Mouse (Mus musculus) stomach, embryonic 15.5 days (tissue): ENCODE results near the gene B4galnt4. TPM values are rescaled to one million over a fixed set of nuclear protein-coding genes. Genes with fewer than 3 reads are reported as not detected.
A peak's percentile ranks its signal among the peaks of the same experiment; 100 is the strongest.

Source experiments
- ATAC-seq: fragments of 200-750 bp; cut with Nextera tagmentation; 2 replicates; pipeline ENCODE4 v1.8.0; 2017; ENCODE audit warnings: low read depth, moderate number of reproducible peaks, moderate TSS enrichment; ENCODE audit not compliant: insufficient read depth, low FRiP score
- H3K27ac ChIP-seq: fragments of 300-500 bp; sonication (generic); 2 replicates; pipeline ENCODE4 v1.5.1; 2015; ENCODE audit warnings: mild to moderate bottlenecking, inconsistent platforms
- H3K27me3 ChIP-seq: fragments of 300-500 bp; sonication (generic); replicated peaks from 2 replicates; pipeline ENCODE4 v1.6.1; 2015; ENCODE audit warnings: inconsistent platforms
- H3K36me3 ChIP-seq: fragments of 300-500 bp; sonication (generic); 2 replicates; pipeline ENCODE4 v1.6.1; 2015; ENCODE audit warnings: inconsistent platforms
- H3K4me1 ChIP-seq: fragments of 300-500 bp; sonication (generic); 2 replicates; pipeline ENCODE4 v1.6.1; 2015; ENCODE audit warnings: inconsistent platforms
- H3K4me2 ChIP-seq: fragments of 300-500 bp; sonication (generic); 2 replicates; pipeline ENCODE4 v1.6.1; 2015; ENCODE audit warnings: mild to moderate bottlenecking, inconsistent platforms
- H3K4me3 ChIP-seq: fragments of 300-500 bp; sonication (generic); replicated peaks from 2 replicates; pipeline ENCODE4 v1.5.1; 2015; ENCODE audit warnings: inconsistent platforms
- H3K9ac ChIP-seq: fragments of 300-500 bp; sonication (generic); 2 replicates; pipeline ENCODE4 v1.6.1; 2015; ENCODE audit warnings: inconsistent platforms
- H3K9me3 ChIP-seq: fragments of 300-500 bp; sonication (generic); 2 replicates; pipeline ENCODE4 v1.6.1; 2016; ENCODE audit warnings: inconsistent platforms
- WGBS: fragments of 180-500 bp; shearing (Covaris S2); methylation state at CpG from one replicate; pipeline ENCODE4 v1.1.7; 2015; 5-methylcytosine and 5-hydroxymethylcytosine counted together
- polyA plus RNA-seq: library from polyadenylated mRNA; unstranded; fragments of >200 nt; fragmentation: Nextera tagmentation; extraction: Ambion mirVana; gene quantifications from 2 replicates; pipeline ENCODE4 v1.2.1, GENCODE M21; 2015

Gene B4galnt4
- polyA plus RNA-seq, 1 experiment from 2014 or later: 7.0 TPM

GRCm38 (mm10) chr7:141115874-141116273, 55.0 kb downstream of the B4galnt4 start:
- H3K27ac ChIP-seq: no peak overlapping the region
- no peaks in the 10 kb centered on the region for H3K9me3 ChIP-seq
- no peaks in the 10 kb centered on the region for H3K36me3 ChIP-seq
- no peak overlapping the region for H3K9ac ChIP-seq
- WGBS: 88% methylated on average over 9 of the region's 9 CpGs
- H3K4me1 ChIP-seq: no peaks in the 10 kb centered on the region; the same call in none of the 2 replicates
- no peak overlapping the region for H3K4me2 ChIP-seq
- H3K27me3 ChIP-seq: no peaks in the 10 kb centered on the region
- H3K4me3 ChIP-seq: no peak overlapping the region
- ATAC-seq: no peak

GRCm38 (mm10) chr7:141117636-141118035, 56.7 kb downstream of the B4galnt4 start, which contains the start of gene Ano9:
TSS of gene Ano9 (minus strand) at chr7:141117806.
- peak; percentile 65; the same call in 1 of the 2 replicates for ATAC-seq
- Histone ChIP-seq H3K27ac (peak within 1 kb of the TSS; percentile 40; the same call in 1 of the 2 replicates), H3K4me2 (peak within 1 kb of the TSS; percentile 50), H3K4me1 (peaks cover 4% of the 10 kb centered on the region), H3K36me3 (no peaks in the 10 kb centered on the region), H3K27me3 (no peaks in the 10 kb centered on the region), H3K4me3 (peak within 1 kb of the TSS; percentile 30), H3K9me3 (no peaks in the 10 kb centered on the region), H3K9ac (no peak within 1 kb of the TSS)
- WGBS: 11% methylated on average over 9 of the region's 9 CpGs

GRCm38 (mm10) chr7:141119487-141119886, 58.6 kb downstream of the B4galnt4 start:
- Histone ChIP-seq H3K27me3 (no peaks in the 10 kb centered on the region), H3K9me3 (no peaks in the 10 kb centered on the region), H3K9ac (no peak overlapping the region), H3K4me3 (no peak overlapping the region), H3K4me2 (no peak overlapping the region), H3K36me3 (no peaks in the 10 kb centered on the region), H3K4me1 (peaks cover 4% of the 10 kb centered on the region), H3K27ac (no peak overlapping the region)
- 61% methylated on average over 3 of the region's 3 CpGs for WGBS
- ATAC-seq: no peak

GRCm38 (mm10) chr7:141120605-141121004, 59.7 kb downstream of the B4galnt4 start:
- H3K4me2 ChIP-seq: no peak overlapping the region
- no peak overlapping the region for H3K27ac ChIP-seq
- no peak overlapping the region for H3K9ac ChIP-seq
- H3K36me3 ChIP-seq: no peaks in the 10 kb centered on the region
- H3K4me3 ChIP-seq: no peak overlapping the region
- no peaks in the 10 kb centered on the region for H3K9me3 ChIP-seq
- 80% methylated on average over 3 of the region's 3 CpGs for WGBS
- H3K4me1 ChIP-seq: peaks cover 4% of the 10 kb centered on the region
- ATAC-seq: no peak
- H3K27me3 ChIP-seq: no peaks in the 10 kb centered on the region

GRCm38 (mm10) chr7:141121051-141121531, 60.2 kb downstream of the B4galnt4 start:
- Histone ChIP-seq H3K4me1 (peaks cover 4% of the 10 kb centered on the region), H3K27me3 (no peaks in the 10 kb centered on the region), H3K36me3 (no peaks in the 10 kb centered on the region), H3K4me3 (no peak overlapping the region), H3K9ac (no peak overlapping the region), H3K9me3 (no peaks in the 10 kb centered on the region), H3K27ac (peak overlapping the region; percentile 7; the same call in 1 of the 2 replicates), H3K4me2 (no peak overlapping the region)
- WGBS: 75% methylated on average over 5 of the region's 5 CpGs
- no peak for ATAC-seq

Other genes starting within 250 kb of the B4galnt4 start
- gene Zfp941, start 238.9 kb upstream of the B4galnt4 start, polyA plus RNA-seq: 1.5 and 1.7 TPM in 2 replicates
- 13.9 and 23.4 TPM in 2 replicates for gene Urah, start 226.1 kb upstream of the B4galnt4 start, polyA plus RNA-seq
- gene Scgb1c1, start 215.6 kb upstream of the B4galnt4 start, polyA plus RNA-seq: not detected in 2 replicates
- gene Odf3, start 213.3 kb upstream of the B4galnt4 start, polyA plus RNA-seq: 0.17 TPM in 1 of 2 replicates, not detected in the other
- not detected in 2 replicates for gene Gm45785, start 204.8 kb upstream of the B4galnt4 start, polyA plus RNA-seq
- 58.0 and 62.8 TPM in 2 replicates for gene Ric8a, start 204.1 kb upstream of the B4galnt4 start, polyA plus RNA-seq
- 44.7 and 50.1 TPM in 2 replicates for gene Bet1l, start 203.5 kb upstream of the B4galnt4 start, polyA plus RNA-seq
- gene Psmd13, start 179.1 kb upstream of the B4galnt4 start, polyA plus RNA-seq: 214 and 219 TPM in 2 replicates
- gene Sirt3, start 178.8 kb upstream of the B4galnt4 start, polyA plus RNA-seq: 25.7 and 28.7 TPM in 2 replicates
- 0.76 and 2.6 TPM in 2 replicates for gene Cox8b, start 160.7 kb upstream of the B4galnt4 start, polyA plus RNA-seq
- gene Nlrp6, start 140.2 kb upstream of the B4galnt4 start, polyA plus RNA-seq: 9.9 and 13.8 TPM in 2 replicates
- gene Pgghg, start 119.7 kb upstream of the B4galnt4 start, polyA plus RNA-seq: 21.2 and 23.5 TPM in 2 replicates
- gene Ifitm5, start 110.8 kb upstream of the B4galnt4 start, polyA plus RNA-seq: 3.2 and 3.6 TPM in 2 replicates
- gene Gm45717, start 105.2 kb upstream of the B4galnt4 start, polyA plus RNA-seq: 0.40 and 0.71 TPM in 2 replicates
- gene Ifitm2, start 105.1 kb upstream of the B4galnt4 start, polyA plus RNA-seq: 1,181 and 1,379 TPM in 2 replicates
- 179 and 209 TPM in 2 replicates for gene Ifitm1, start 93.9 kb upstream of the B4galnt4 start, polyA plus RNA-seq
- 368 and 413 TPM in 2 replicates for gene Ifitm3, start 50.3 kb upstream of the B4galnt4 start, polyA plus RNA-seq
- gene Ifitm6, start 43.2 kb upstream of the B4galnt4 start, polyA plus RNA-seq: 7.6 and 8.1 TPM in 2 replicates
- gene Gm17387, start 32.0 kb upstream of the B4galnt4 start, polyA plus RNA-seq: not detected in 2 replicates
- gene Pkp3, start 17.1 kb downstream of the B4galnt4 start, polyA plus RNA-seq: 38.4 and 47.2 TPM in 2 replicates
- gene Sigirr, start 39.5 kb downstream of the B4galnt4 start, polyA plus RNA-seq: 13.1 and 15.1 TPM in 2 replicates
- gene Ano9, start 56.7 kb downstream of the B4galnt4 start, polyA plus RNA-seq: 16.2 and 20.5 TPM in 2 replicates
- 58.6 and 60.7 TPM in 2 replicates for gene Ptdss2, start 61.3 kb downstream of the B4galnt4 start, polyA plus RNA-seq
- gene Rnh1, start 111.8 kb downstream of the B4galnt4 start, polyA plus RNA-seq: 206 and 215 TPM in 2 replicates
- gene Hras, start 132.9 kb downstream of the B4galnt4 start, polyA plus RNA-seq: 113 and 123 TPM in 2 replicates
- 5.4 and 7.2 TPM in 2 replicates for gene Lrrc56, start 133.1 kb downstream of the B4galnt4 start, polyA plus RNA-seq
- 2.8 and 2.9 TPM in 2 replicates for gene Lmntd2, start 153.0 kb downstream of the B4galnt4 start, polyA plus RNA-seq
- gene Rassf7, start 154.8 kb downstream of the B4galnt4 start, polyA plus RNA-seq: 67.7 and 73.3 TPM in 2 replicates
- gene Phrf1, start 167.7 kb downstream of the B4galnt4 start, polyA plus RNA-seq: 58.8 and 63.4 TPM in 2 replicates
- 4.6 and 5.7 TPM in 2 replicates for gene Irf7, start 205.4 kb downstream of the B4galnt4 start, polyA plus RNA-seq
- gene Cdhr5, start 215.7 kb downstream of the B4galnt4 start, polyA plus RNA-seq: 14.5 and 18.4 TPM in 2 replicates
- gene Sct, start 218.0 kb downstream of the B4galnt4 start, polyA plus RNA-seq: 44.2 and 48.8 TPM in 2 replicates
- gene Drd4, start 230.9 kb downstream of the B4galnt4 start, polyA plus RNA-seq: 0.19 and 0.28 TPM in 2 replicates